Mouse (Mus musculus): ENCODE data around the gene Rapgef2. TPM values are rescaled to one million over a fixed set of nuclear protein-coding genes. Genes with fewer than 3 reads are reported as not detected.

The Rapgef2 gene
- polyA plus RNA-seq, 2 experiments: 1.2 TPM

GRCm38 (mm10) chr3:79138601-79139000 lies 147.7 kb downstream of the Rapgef2 start:
- Histone ChIP-seq H3K4me3 (ENCODE audit: insufficient read depth in 1 of 2, low read depth in 2 of 2, low read length in 2 of 2) (no peak overlapping the region), H3K4me1 (replicated peaks; ENCODE audit: control insufficient read depth in 2 of 2, insufficient read depth in 2 of 2, low read length in 1 of 2) (no peaks in the 10 kb centered on the region), H3K36me3 (replicated peaks; ENCODE audit: control insufficient read depth, insufficient read depth, low read depth) (no peaks in the 10 kb centered on the region), H3K27me3 (ENCODE audit: control insufficient read depth, insufficient read depth, low read length) (no peaks in the 10 kb centered on the region), H3K27ac (no peak overlapping the region), H3K9ac (replicated peaks) (no peak overlapping the region), H3K4me2 (ENCODE audit: low read depth) (no peak overlapping the region), H3K9me3 (ENCODE audit: control insufficient read depth, low read length) (no peaks in the 10 kb centered on the region)
- ATAC-seq (ENCODE audit: insufficient read depth): no peak
- DNase-seq (ENCODE audit: low read depth in 3 of 3, low spot score in 3 of 3): no peak
- TF ChIP-seq CTCF (IDR thresholded peaks at IDR 0.05; ENCODE audit: low read depth) (no peak), EP300 (IDR thresholded peaks at IDR 0.05; ENCODE audit: low read depth) (no peak)

GRCm38 (mm10) chr3:79130991-79131390 lies 155.3 kb downstream of the Rapgef2 start:
- WGBS (ENCODE audit: insufficient replicate concordance): 64% methylated on average over 3 of the region's 3 CpGs
- Histone ChIP-seq H3K36me3 (replicated peaks; ENCODE audit: control insufficient read depth, insufficient read depth, low read depth) (no peaks in the 10 kb centered on the region), H3K9me3 (ENCODE audit: control insufficient read depth, low read length) (no peaks in the 10 kb centered on the region), H3K4me3 (ENCODE audit: insufficient read depth in 1 of 2, low read depth in 2 of 2, low read length in 2 of 2) (no peak overlapping the region), H3K27me3 (ENCODE audit: control insufficient read depth, insufficient read depth, low read length) (no peaks in the 10 kb centered on the region), H3K4me1 (replicated peaks; ENCODE audit: control insufficient read depth in 2 of 2, insufficient read depth in 2 of 2, low read length in 1 of 2) (no peaks in the 10 kb centered on the region), H3K4me2 (ENCODE audit: low read depth) (no peak overlapping the region), H3K27ac (no peak overlapping the region), H3K9ac (replicated peaks) (no peak overlapping the region)
- DNase-seq (ENCODE audit: low read depth in 3 of 3, low spot score in 3 of 3) (no peak), ATAC-seq (ENCODE audit: insufficient read depth) (no peak)
- TF ChIP-seq EP300 (IDR thresholded peaks at IDR 0.05; ENCODE audit: low read depth): no peak
- TF ChIP-seq CTCF (IDR thresholded peaks at IDR 0.05; ENCODE audit: low read depth): no peak

DNA sequence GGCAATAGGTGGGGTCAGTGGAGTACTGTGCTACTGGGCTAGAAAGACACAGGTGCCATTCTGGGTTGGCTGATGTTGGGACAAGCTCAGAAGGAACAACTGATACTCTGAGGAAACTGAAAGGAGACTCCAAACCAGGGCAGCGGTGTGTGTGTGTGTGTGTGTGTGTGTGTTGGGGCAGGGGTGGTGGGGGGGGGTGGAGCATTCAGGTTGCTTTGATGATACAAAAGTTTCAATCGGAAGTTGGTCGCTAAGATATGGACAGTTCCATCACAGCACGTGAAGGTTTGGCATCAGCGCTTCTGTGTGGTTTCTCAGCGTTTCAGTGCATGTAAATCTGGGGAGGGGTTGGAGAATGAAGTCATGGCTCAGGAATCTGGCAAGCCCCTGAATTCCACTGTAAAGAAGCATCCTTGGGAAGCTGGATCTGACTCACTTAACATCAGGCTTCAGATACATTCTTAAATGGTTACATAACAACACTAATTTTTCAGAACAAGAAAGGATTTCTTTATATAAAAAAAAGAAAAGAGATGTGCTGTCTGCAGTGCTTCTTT lies 157.2 kb downstream of the Rapgef2 start:
- Histone ChIP-seq H3K9me3 (ENCODE audit: control insufficient read depth, low read length) (no peaks in the 10 kb centered on the region), H3K4me1 (replicated peaks; ENCODE audit: control insufficient read depth in 2 of 2, insufficient read depth in 2 of 2, low read length in 1 of 2) (no peaks in the 10 kb centered on the region), H3K27ac (no peak overlapping the region), H3K9ac (replicated peaks) (no peak overlapping the region), H3K27me3 (ENCODE audit: control insufficient read depth, insufficient read depth, low read length) (no peaks in the 10 kb centered on the region), H3K36me3 (replicated peaks; ENCODE audit: control insufficient read depth, insufficient read depth, low read depth) (no peaks in the 10 kb centered on the region), H3K4me3 (ENCODE audit: insufficient read depth in 1 of 2, low read depth in 2 of 2, low read length in 2 of 2) (no peak overlapping the region), H3K4me2 (ENCODE audit: low read depth) (no peak overlapping the region)
- TF ChIP-seq CTCF (IDR thresholded peaks at IDR 0.05; ENCODE audit: low read depth): no peak
- no peak for TF ChIP-seq EP300 (IDR thresholded peaks at IDR 0.05; ENCODE audit: low read depth)
- WGBS (ENCODE audit: insufficient replicate concordance): 60% methylated on average over 6 of the region's 6 CpGs
- no peak for DNase-seq (ENCODE audit: low read depth in 3 of 3, low spot score in 3 of 3)
- no peak for ATAC-seq (ENCODE audit: insufficient read depth)

DNA sequence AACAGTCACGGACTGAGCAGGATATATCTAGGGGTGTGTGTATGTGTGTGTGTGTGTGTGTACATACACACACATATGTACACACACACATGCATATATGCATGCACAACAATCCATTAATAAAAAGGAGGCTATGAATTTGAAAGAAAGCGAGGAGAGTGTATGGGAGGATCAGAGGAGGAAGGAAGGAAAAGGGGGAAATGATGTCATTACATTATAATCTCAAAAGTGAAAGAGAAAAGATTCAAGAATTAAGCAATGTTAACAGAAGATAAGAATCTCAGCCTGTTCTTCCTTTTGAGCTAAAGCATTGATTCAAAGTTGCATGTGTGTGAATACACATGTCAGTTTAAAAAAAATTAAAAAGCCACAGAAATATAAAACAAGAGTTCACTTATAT lies 158.5 kb downstream of the Rapgef2 start:
- Histone ChIP-seq H3K36me3 (replicated peaks; ENCODE audit: control insufficient read depth, insufficient read depth, low read depth) (no peaks in the 10 kb centered on the region), H3K4me2 (ENCODE audit: low read depth) (no peak overlapping the region), H3K27me3 (ENCODE audit: control insufficient read depth, insufficient read depth, low read length) (no peaks in the 10 kb centered on the region), H3K9me3 (ENCODE audit: control insufficient read depth, low read length) (no peaks in the 10 kb centered on the region), H3K4me1 (replicated peaks; ENCODE audit: control insufficient read depth in 2 of 2, insufficient read depth in 2 of 2, low read length in 1 of 2) (no peaks in the 10 kb centered on the region), H3K4me3 (ENCODE audit: insufficient read depth in 1 of 2, low read depth in 2 of 2, low read length in 2 of 2) (no peak overlapping the region), H3K9ac (replicated peaks) (no peak overlapping the region), H3K27ac (no peak overlapping the region)
- 57% methylated on average over 2 of the region's 2 CpGs for WGBS (ENCODE audit: insufficient replicate concordance)
- TF ChIP-seq CTCF (IDR thresholded peaks at IDR 0.05; ENCODE audit: low read depth): no peak
- no peak for TF ChIP-seq EP300 (IDR thresholded peaks at IDR 0.05; ENCODE audit: low read depth)
- DNase-seq (ENCODE audit: low read depth in 3 of 3, low spot score in 3 of 3): no peak
- no peak for ATAC-seq (ENCODE audit: insufficient read depth)

GRCm38 (mm10) chr3:79126857-79127256 lies 159.5 kb downstream of the Rapgef2 start:
- no peaks in the 10 kb centered on the region for H3K4me1 ChIP-seq (replicated peaks; ENCODE audit: control insufficient read depth in 2 of 2, insufficient read depth in 2 of 2, low read length in 1 of 2)
- ATAC-seq (ENCODE audit: insufficient read depth) (no peak), DNase-seq (ENCODE audit: low read depth in 3 of 3, low spot score in 3 of 3) (no peak)
- H3K36me3 ChIP-seq (replicated peaks; ENCODE audit: control insufficient read depth, insufficient read depth, low read depth): no peaks in the 10 kb centered on the region
- 61% methylated on average over 6 of the region's 6 CpGs for WGBS (ENCODE audit: insufficient replicate concordance)
- H3K4me3 ChIP-seq (ENCODE audit: insufficient read depth in 1 of 2, low read depth in 2 of 2, low read length in 2 of 2): no peak overlapping the region
- H3K9ac ChIP-seq (replicated peaks): no peak overlapping the region
- H3K27ac ChIP-seq: no peak overlapping the region
- H3K4me2 ChIP-seq (ENCODE audit: low read depth): no peak overlapping the region
- no peaks in the 10 kb centered on the region for H3K9me3 ChIP-seq (ENCODE audit: control insufficient read depth, low read length)
- no peaks in the 10 kb centered on the region for H3K27me3 ChIP-seq (ENCODE audit: control insufficient read depth, insufficient read depth, low read length)
- TF ChIP-seq EP300 (IDR thresholded peaks at IDR 0.05; ENCODE audit: low read depth) (no peak), CTCF (IDR thresholded peaks at IDR 0.05; ENCODE audit: low read depth) (no peak)

Data from liver, embryonic 14.5 days (tissue).